Mouse (Mus musculus) heart, adult 2 months (tissue): ENCODE data around the gene Tbce. TPM values are rescaled to one million over a fixed set of nuclear protein-coding genes. Genes with fewer than 3 reads are reported as not detected.
"Not testable (repeated sequence)": the region's sequence is repeated elsewhere in the genome, so short reads cannot be mapped to it uniquely, and the experiment has no call there.

ENCODE experiments used
- DNase-seq, 2 experiments: peaks; one replicate each; pipeline ENCODE4 v3.0.0; 2021
- H3K27ac ChIP-seq: fragments of 200-600 bp; 2 replicates; pipeline ENCODE4 v1.8.1; 2022
- H3K27me3 ChIP-seq: fragments of 200-500 bp; 2 replicates; pipeline ENCODE4 v1.6.1; 2012; ENCODE audit warnings: mild to moderate bottlenecking, low read length, inconsistent platforms, mixed read lengths; ENCODE audit not compliant: control insufficient read depth, insufficient read depth
- H3K36me3 ChIP-seq: fragments of 200-500 bp; 2 replicates; pipeline ENCODE4 v1.6.1; 2012; ENCODE audit warnings: low read length, inconsistent platforms; ENCODE audit not compliant: control insufficient read depth, insufficient read depth
- H3K4me1 ChIP-seq: fragments of 200-500 bp; 2 replicates; pipeline ENCODE4 v1.6.1; 2011; ENCODE audit warnings: low read length; ENCODE audit not compliant: control insufficient read depth, insufficient read depth
- H3K4me3 ChIP-seq: fragments of 200-600 bp; 2 replicates; pipeline ENCODE4 v1.8.1; 2022
- H3K79me2 ChIP-seq: fragments of 200-500 bp; replicated peaks from 2 replicates; pipeline ENCODE4 v1.6.1; 2012; ENCODE audit warnings: mild to moderate bottlenecking, inconsistent platforms, low read length, moderate library complexity, mixed read lengths; ENCODE audit not compliant: control insufficient read depth, insufficient read depth
- H3K9ac ChIP-seq: fragments of 200-500 bp; 2 replicates; pipeline ENCODE4 v1.6.1; 2012; ENCODE audit warnings: low read depth, mild to moderate bottlenecking, control low read depth, inconsistent platforms, low read length, mixed read lengths
- CTCF ChIP-seq: fragments of 200-600 bp; IDR thresholded peaks from 2 replicates; pipeline ENCODE4 v1.8.1; 2022; ENCODE audit warnings: antibody characterized with exemption, mild to moderate bottlenecking, moderate library complexity
- EP300 ChIP-seq: fragments of 200-500 bp; IDR thresholded peaks from 2 replicates; pipeline ENCODE4 v1.6.1; 2011; ENCODE audit warnings: low read depth, low read length, control low read depth; ENCODE audit not compliant: insufficient read depth
- POLR2A ChIP-seq: fragments of 200-500 bp; IDR thresholded peaks from 2 replicates; pipeline ENCODE4 v1.6.1; 2011; ENCODE audit warnings: mild to moderate bottlenecking, low read depth, low read length, control low read depth; ENCODE audit not compliant: insufficient read depth
- WGBS: fragments of 180-500 bp; shearing (Covaris S2); methylation state at CpG from one replicate; pipeline ENCODE4 v1.1.7; 2018; 5-methylcytosine and 5-hydroxymethylcytosine counted together
- intact Hi-C: fragments of 180-260 bp; cut with DNase I; formaldehyde crosslinking; loops from one replicate; pipeline ENCODE4 v1.15.1; 2025
- polyA plus RNA-seq: library from polyadenylated mRNA; depleted of rRNA; stranded (reverse); fragments of >200 nt; gene quantifications from 2 replicates; pipeline ENCODE4 v1.2.3, GENCODE M21; 2012
- total RNA-seq, 2 experiments: library from RNA; stranded (reverse); gene quantifications; 2 replicates each; pipeline ENCODE4 v1.2.3; 2021

Tbce gene
- total and polyA plus RNA-seq, 3 experiments: 16.5 to 21.2 (median 20.4) TPM

DNA sequence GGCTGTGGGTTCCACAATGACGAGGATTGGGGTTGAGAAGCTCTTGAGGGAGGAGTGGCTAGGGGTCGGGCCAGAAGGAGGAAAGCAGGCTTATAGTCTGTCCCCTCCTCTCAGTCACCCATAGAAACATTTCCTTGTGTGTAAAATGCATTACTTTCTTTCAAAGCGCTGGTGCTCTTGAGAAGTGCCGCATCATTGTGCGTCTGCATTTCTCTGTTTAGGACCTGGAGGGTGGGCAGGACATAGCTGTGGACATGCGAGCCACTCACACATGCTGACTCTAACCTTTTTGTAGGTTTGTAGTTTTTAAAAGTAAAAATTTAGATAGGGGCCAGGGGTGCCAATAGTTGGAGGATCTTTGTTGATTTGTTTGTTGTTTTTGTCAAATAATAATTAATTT, 55.9 kb downstream of the Tbce start:
- 85% methylated on average over 6 of the region's 6 CpGs for WGBS
- TF ChIP-seq CTCF: no peak
- TF ChIP-seq POLR2A: no peak
- no peak for TF ChIP-seq EP300
- Histone ChIP-seq H3K9ac (no peak overlapping the region), H3K4me1 (no peaks in the 10 kb centered on the region), H3K79me2 (no peaks in the 10 kb centered on the region), H3K4me3 (no peak overlapping the region), H3K36me3 (no peaks in the 10 kb centered on the region), H3K27ac (no peak overlapping the region), H3K27me3 (no peaks in the 10 kb centered on the region)
- no peak for DNase-seq
- intact Hi-C loops: no loop called here

DNA sequence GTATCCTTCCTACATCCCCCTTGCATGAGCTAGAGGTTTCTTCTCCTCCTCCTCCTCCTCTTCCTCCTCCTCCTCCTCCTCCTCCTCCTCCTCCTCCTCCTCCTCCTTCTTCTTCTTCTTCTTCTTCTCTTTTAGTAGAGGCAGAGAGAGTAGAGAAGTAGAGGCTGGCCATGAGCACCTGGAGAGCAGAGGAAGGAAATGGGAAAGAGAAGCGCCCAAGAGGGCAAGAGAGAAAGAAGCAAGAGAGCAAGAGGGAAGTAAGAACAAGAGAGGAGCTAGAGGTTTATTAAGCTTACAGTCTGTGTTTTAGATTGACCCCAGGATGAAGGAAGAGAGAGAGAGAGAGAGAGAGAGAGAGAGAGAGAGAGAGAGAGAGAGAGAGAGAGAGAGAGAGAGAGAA, 57.6 kb downstream of the Tbce start:
- H3K27me3 ChIP-seq, intact Hi-C loops, H3K4me1 ChIP-seq, H3K27ac ChIP-seq, H3K4me3 ChIP-seq, DNase-seq, H3K79me2 ChIP-seq, H3K9ac ChIP-seq, H3K36me3 ChIP-seq: not testable (repeated sequence)
- 89% methylated on average over 1 of the region's 1 CpGs for WGBS

DNA sequence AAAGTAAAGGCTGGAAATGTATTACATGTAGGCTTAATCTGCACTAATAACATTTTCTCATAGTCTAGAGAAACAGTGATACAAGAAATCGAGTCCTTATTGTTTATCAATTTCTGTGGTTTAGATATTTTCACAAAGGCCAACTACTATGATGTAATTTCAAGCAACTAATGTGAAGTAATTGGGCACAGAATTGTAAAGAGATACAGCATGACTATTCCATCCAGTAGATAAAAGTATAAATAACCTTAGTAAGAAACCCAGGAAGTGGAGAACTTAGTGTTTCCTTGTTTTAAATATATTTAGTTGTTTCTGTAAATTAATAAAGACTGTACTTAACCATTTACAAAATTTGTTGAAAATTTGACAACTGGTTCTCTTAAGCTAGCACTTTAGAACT, 69.6 kb downstream of the Tbce start:
- Histone ChIP-seq H3K79me2 (no peaks in the 10 kb centered on the region), H3K27me3 (no peaks in the 10 kb centered on the region), H3K27ac (no peak overlapping the region), H3K4me3 (no peak overlapping the region), H3K4me1 (no peaks in the 10 kb centered on the region), H3K36me3 (no peaks in the 10 kb centered on the region; the same call in 1 of the 2 replicates), H3K9ac (no peak overlapping the region)
- 71% methylated on average over 1 of the region's 1 CpGs for WGBS
- TF ChIP-seq POLR2A (no peak), CTCF (no peak), EP300 (no peak)
- no peak for DNase-seq
- intact Hi-C loops: no loop called here

DNA sequence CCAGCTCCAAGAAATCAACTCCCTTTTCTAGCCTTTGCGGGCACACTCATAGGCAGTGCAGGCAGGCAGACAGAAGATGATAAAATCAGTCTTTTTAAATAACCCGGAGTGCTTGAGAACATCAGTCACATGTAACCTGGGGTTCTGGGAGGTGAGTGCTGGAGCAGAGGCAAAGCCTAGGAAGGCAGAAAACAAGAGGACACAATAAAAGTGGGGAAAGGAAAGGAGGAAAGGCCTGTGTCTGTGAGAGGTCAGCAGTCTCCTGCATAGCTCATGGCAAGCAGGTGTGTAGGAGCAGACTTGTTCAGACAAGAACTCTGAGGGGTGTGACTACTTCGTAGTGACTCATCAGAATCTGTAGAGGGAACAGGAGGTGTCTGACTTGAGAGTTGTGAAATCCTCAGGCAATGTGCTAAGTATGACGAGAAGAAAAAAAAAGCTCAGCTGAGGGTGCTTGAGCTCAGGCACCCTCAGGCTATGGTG, 70.8 kb downstream of the Tbce start:
- H3K79me2 ChIP-seq: no peaks in the 10 kb centered on the region
- TF ChIP-seq POLR2A: no peak
- TF ChIP-seq EP300: no peak
- no peak for TF ChIP-seq CTCF
- H3K9ac ChIP-seq: no peak overlapping the region
- no peak overlapping the region for H3K4me3 ChIP-seq
- no peak overlapping the region for H3K27ac ChIP-seq
- H3K4me1 ChIP-seq: no peaks in the 10 kb centered on the region
- 74% methylated on average over 4 of the region's 4 CpGs for WGBS
- intact Hi-C loops: no loop called here
- no peaks in the 10 kb centered on the region for H3K27me3 ChIP-seq
- no peaks in the 10 kb centered on the region; the same call in 1 of the 2 replicates for H3K36me3 ChIP-seq
- DNase-seq: no peak

DNA sequence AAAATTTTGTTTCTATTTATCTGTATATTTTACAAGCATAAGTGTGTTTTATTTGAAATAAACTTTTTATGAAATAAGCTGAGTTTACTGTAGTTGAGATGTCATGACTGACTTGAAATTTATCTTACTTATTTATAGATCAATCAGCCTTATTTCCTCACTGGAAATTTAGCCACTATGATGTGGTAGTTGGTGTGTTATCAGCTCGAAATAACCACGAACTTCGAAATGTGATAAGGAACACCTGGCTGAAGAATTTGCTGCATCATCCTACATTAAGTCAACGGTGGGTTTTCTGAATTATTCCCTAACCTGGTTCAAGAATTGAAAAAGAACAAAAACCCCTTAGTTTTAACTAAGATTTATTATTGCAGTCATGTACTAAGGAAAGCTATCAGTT, 73.3 kb downstream of the Tbce start:
- Histone ChIP-seq H3K36me3 (no peaks in the 10 kb centered on the region), H3K27ac (no peak overlapping the region), H3K4me3 (no peak overlapping the region), H3K79me2 (no peaks in the 10 kb centered on the region; the same call in 1 of the 2 replicates), H3K4me1 (no peaks in the 10 kb centered on the region), H3K27me3 (no peaks in the 10 kb centered on the region), H3K9ac (no peak overlapping the region)
- TF ChIP-seq CTCF (no peak), EP300 (no peak), POLR2A (no peak)
- intact Hi-C loops: no loop called here
- no peak for DNase-seq
- WGBS: 45% methylated on average over 4 of the region's 4 CpGs

DNA sequence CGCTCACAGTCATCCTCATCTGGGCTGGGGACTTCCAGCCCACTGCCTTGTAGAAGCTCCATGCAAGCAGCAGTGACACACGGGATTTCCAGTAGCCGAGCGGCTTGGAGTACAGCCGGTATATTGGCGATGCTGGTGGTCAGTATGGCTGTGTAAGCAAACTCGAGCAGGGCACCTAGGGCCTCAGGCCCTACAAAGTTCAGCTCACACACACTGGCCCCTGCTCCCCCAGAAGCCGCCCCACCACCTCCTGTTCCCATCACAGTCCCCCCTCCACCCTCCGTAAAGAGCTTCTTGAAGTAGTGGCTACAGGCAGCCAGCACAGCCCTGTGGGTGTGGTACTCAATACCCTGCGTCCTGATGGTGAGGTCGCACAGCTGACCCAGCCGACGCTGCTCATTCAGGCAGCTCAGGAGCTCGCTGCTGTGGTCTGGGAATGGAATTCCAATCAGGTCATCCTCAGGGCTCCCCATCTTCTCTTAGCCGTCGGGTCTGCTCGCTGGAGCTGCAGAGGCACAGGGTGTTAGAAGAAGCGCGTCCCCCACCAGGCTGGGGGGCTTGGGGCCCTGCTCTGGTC, 74.0 kb downstream of the Tbce start:
- Histone ChIP-seq H3K27ac (no peak overlapping the region), H3K4me1 (no peaks in the 10 kb centered on the region), H3K79me2 (no peaks in the 10 kb centered on the region; the same call in 1 of the 2 replicates), H3K9ac (no peak overlapping the region), H3K27me3 (no peaks in the 10 kb centered on the region), H3K4me3 (no peak overlapping the region), H3K36me3 (no peaks in the 10 kb centered on the region)
- 70% methylated on average over 19 of the region's 19 CpGs for WGBS
- intact Hi-C loops: no loop called here
- DNase-seq: no peak
- TF ChIP-seq CTCF (no peak), POLR2A (no peak), EP300 (no peak)
